Mouse (Mus musculus) C2C12 (cell line): ENCODE data around the gene 4921504E06Rik.

Experiments used
- CTCF ChIP-seq: IDR thresholded peaks from one replicate; pipeline ENCODE4 v1.5.1; 2011; ENCODE audit not compliant: control insufficient read depth, insufficient read depth, insufficient read length
- MYOD1 ChIP-seq: IDR thresholded peaks from one replicate; pipeline ENCODE4 v1.6.1; 2011; ENCODE audit warnings: low read depth; ENCODE audit not compliant: control insufficient read depth, insufficient read length
- MYOG ChIP-seq: IDR thresholded peaks from one replicate; pipeline ENCODE4 v1.6.1; 2011; ENCODE audit not compliant: control insufficient read depth, insufficient read length; ENCODE audit errors: extremely low read depth

DNA sequence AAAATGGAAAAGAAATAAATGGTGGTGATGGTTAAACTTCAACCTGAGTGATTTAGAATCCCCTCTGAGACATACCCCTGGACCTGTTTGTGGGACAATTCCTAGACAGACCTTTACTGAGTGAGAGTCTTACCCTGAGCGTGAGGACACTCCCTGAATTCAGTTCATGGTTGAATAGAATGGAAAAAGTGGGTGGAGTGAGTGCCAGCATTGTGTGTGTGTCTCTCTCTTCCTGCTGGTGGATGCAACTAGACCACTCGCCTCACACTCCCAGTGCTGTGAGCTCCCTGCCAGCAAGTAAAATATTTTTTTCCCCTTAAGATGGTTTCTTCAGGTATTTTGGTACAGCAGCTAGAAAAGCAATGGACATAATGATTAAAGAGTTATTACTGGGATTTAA is 42.7 kb upstream of the 4921504E06Rik start:
- TF ChIP-seq MYOG = no peak
- no peak for TF ChIP-seq MYOD1
- no peak for TF ChIP-seq CTCF
